Mouse (Mus musculus) kidney, embryonic 16.5 days (tissue): ENCODE measurements around the gene Fjx1. TPM values are rescaled to one million over a fixed set of nuclear protein-coding genes. Genes with fewer than 3 reads are reported as not detected.
A peak's percentile ranks its signal among the peaks of the same experiment; 100 is the strongest.

Source experiments
- ATAC-seq: fragments of 200-750 bp; cut with Nextera tagmentation; 2 replicates; pipeline ENCODE4 v1.8.0; 2017; ENCODE audit warnings: moderate TSS enrichment; ENCODE audit not compliant: low FRiP score, low TSS enrichment
- H3K27ac ChIP-seq: fragments of 300-500 bp; sonication (generic); 2 replicates; pipeline ENCODE4 v1.5.1; 2014; ENCODE audit warnings: low read length
- H3K27me3 ChIP-seq: fragments of 300-500 bp; sonication (generic); 2 replicates; pipeline ENCODE4 v1.6.1; 2014; ENCODE audit warnings: low read length, control low read depth, mixed read lengths; ENCODE audit not compliant: insufficient read depth
- H3K36me3 ChIP-seq: fragments of 300-500 bp; sonication (generic); 2 replicates; pipeline ENCODE4 v1.6.1; 2014; ENCODE audit warnings: low read length, control low read depth, mixed read lengths; ENCODE audit not compliant: insufficient read depth
- H3K4me1 ChIP-seq: fragments of 300-500 bp; sonication (generic); 2 replicates; pipeline ENCODE4 v1.6.1; 2014; ENCODE audit warnings: low read length, control low read depth, mixed read lengths; ENCODE audit not compliant: insufficient read depth
- H3K4me2 ChIP-seq: fragments of 300-500 bp; sonication (generic); replicated peaks from 2 replicates; pipeline ENCODE4 v1.6.1; 2014; ENCODE audit warnings: low read depth, low read length
- H3K4me3 ChIP-seq: fragments of 300-500 bp; sonication (generic); 2 replicates; pipeline ENCODE4 v1.5.1; 2014; ENCODE audit warnings: mild to moderate bottlenecking, low read length
- H3K9ac ChIP-seq: fragments of 300-500 bp; sonication (generic); replicated peaks from 2 replicates; pipeline ENCODE4 v1.6.1; 2014; ENCODE audit warnings: low read length
- H3K9me3 ChIP-seq: fragments of 300-500 bp; sonication (generic); 2 replicates; pipeline ENCODE4 v1.6.1; 2016; ENCODE audit warnings: low read length, control low read depth
- WGBS: fragments of 180-500 bp; shearing (Covaris S2); extraction: QIAGEN DNeasy Blood & Tissue Kit; methylation state at CpG from one replicate; pipeline ENCODE4 v1.1.7; 2014; 5-methylcytosine and 5-hydroxymethylcytosine counted together
- polyA plus RNA-seq: library from polyadenylated mRNA; unstranded; fragments of >200 nt; fragmentation: Nextera tagmentation; extraction: Ambion mirVana; gene quantifications from 2 replicates; pipeline ENCODE4 v1.2.1, GENCODE M21; 2015

Gene Fjx1
- 7.6 and 7.8 TPM in 2 replicates for polyA plus RNA-seq

GRCm38 (mm10) chr2:102451671-102452549, at the start of gene Fjx1:
Gene Fjx1, minus strand, starts transcription at chr2:102452499.
- H3K36me3 ChIP-seq = no peaks in the 10 kb centered on the region
- H3K27me3 ChIP-seq = peaks cover 9% of the 10 kb centered on the region; the same call in 1 of the 2 replicates
- peak within 1 kb of the TSS; percentile 87 for H3K9ac ChIP-seq
- H3K4me2 ChIP-seq = peak within 1 kb of the TSS; percentile 98
- H3K4me1 ChIP-seq = peaks cover 40% of the 10 kb centered on the region
- H3K27ac ChIP-seq = peak within 1 kb of the TSS; percentile 88
- H3K4me3 ChIP-seq = peak within 1 kb of the TSS; percentile 77
- under 1% methylated on average over 44 of the region's 49 CpGs for WGBS
- ATAC-seq = peak; percentile 71
- no peaks in the 10 kb centered on the region for H3K9me3 ChIP-seq

- Histone ChIP-seq H3K27me3 (no peaks in the 10 kb centered on the region), H3K9ac (no peak overlapping the region), H3K27ac (no peak overlapping the region), H3K9me3 (no peaks in the 10 kb centered on the region), H3K4me3 (no peak overlapping the region), H3K4me1 (0 out of 2 replicates have a peak, but pooled peaks cover 3% of the 10 kb centered on the region), H3K4me2 (no peak overlapping the region), H3K36me3 (no peaks in the 10 kb centered on the region)
- WGBS = 24% methylated on average over 4 of the region's 4 CpGs
- ATAC-seq = no peak
Measured at GRCm38 (mm10) chr2:102500001-102500689, 47.8 kb upstream of the Fjx1 start.

- Histone ChIP-seq H3K4me1 (no peaks in the 10 kb centered on the region), H3K9me3 (no peaks in the 10 kb centered on the region; the same call in 1 of the 2 replicates), H3K4me3 (no peak overlapping the region), H3K36me3 (no peaks in the 10 kb centered on the region), H3K27me3 (no peaks in the 10 kb centered on the region), H3K9ac (no peak overlapping the region), H3K27ac (no peak overlapping the region), H3K4me2 (no peak overlapping the region)
- no peak for ATAC-seq
- WGBS = 54% methylated on average over 3 of the region's 3 CpGs
Measured at GRCm38 (mm10) chr2:102480738-102481137, 28.4 kb upstream of the Fjx1 start.

GRCm38 (mm10) chr2:102476101-102476500, 23.8 kb upstream of the Fjx1 start:
- WGBS = 78% methylated on average over 2 of the region's 2 CpGs
- Histone ChIP-seq H3K4me1 (no peaks in the 10 kb centered on the region), H3K4me2 (no peak overlapping the region), H3K27ac (no peak overlapping the region), H3K9me3 (no peaks in the 10 kb centered on the region), H3K9ac (no peak overlapping the region), H3K4me3 (no peak overlapping the region), H3K36me3 (no peaks in the 10 kb centered on the region), H3K27me3 (no peaks in the 10 kb centered on the region; the same call in 1 of the 2 replicates)
- no peak for ATAC-seq

GRCm38 (mm10) chr2:102468645-102469044, 16.3 kb upstream of the Fjx1 start:
- Histone ChIP-seq H3K27ac (no peak overlapping the region), H3K9me3 (no peaks in the 10 kb centered on the region)

GRCm38 (mm10) chr2:102464342-102464732, 12.0 kb upstream of the Fjx1 start:
- WGBS = 67% methylated on average over 2 of the region's 2 CpGs
- no peak overlapping the region; the same call in 1 of the 2 replicates for H3K27ac ChIP-seq
- no peak overlapping the region for H3K4me3 ChIP-seq
- H3K36me3 ChIP-seq = no peaks in the 10 kb centered on the region
- peaks cover 6% of the 10 kb centered on the region; the same call in 1 of the 2 replicates for H3K4me1 ChIP-seq
- H3K4me2 ChIP-seq = no peak overlapping the region
- H3K9ac ChIP-seq = no peak overlapping the region
- peak; percentile 24; the same call in 1 of the 2 replicates for ATAC-seq
- H3K27me3 ChIP-seq = no peaks in the 10 kb centered on the region
- H3K9me3 ChIP-seq = no peaks in the 10 kb centered on the region

More at GRCm38 (mm10) chr2:102468645-102469044, 16.3 kb upstream of the Fjx1 start:
- Histone ChIP-seq H3K36me3 (no peaks in the 10 kb centered on the region), H3K4me2 (no peak overlapping the region), H3K4me1 (peaks cover 6% of the 10 kb centered on the region; the same call in 1 of the 2 replicates), H3K27me3 (no peaks in the 10 kb centered on the region), H3K9ac (no peak overlapping the region), H3K4me3 (no peak overlapping the region)
- WGBS = 61% methylated on average over 3 of the region's 3 CpGs
- no peak for ATAC-seq

- H3K27me3 ChIP-seq = no peaks in the 10 kb centered on the region
- H3K4me2 ChIP-seq = 0 out of 2 replicates have a peak overlapping the region, but pooled peaks have one; percentile 1
- H3K4me1 ChIP-seq = peaks cover 6% of the 10 kb centered on the region; the same call in 1 of the 2 replicates
- no peak overlapping the region for H3K9ac ChIP-seq
- no peak overlapping the region for H3K4me3 ChIP-seq
- H3K27ac ChIP-seq = peak overlapping the region; percentile 60; the same call in 1 of the 2 replicates
- WGBS = 30% methylated on average over 12 of the region's 12 CpGs
- no peaks in the 10 kb centered on the region for H3K36me3 ChIP-seq
- ATAC-seq = peak; percentile 84
- no peaks in the 10 kb centered on the region for H3K9me3 ChIP-seq
Measured at GRCm38 (mm10) chr2:102463587-102464341, 11.5 kb upstream of the Fjx1 start.

- no peak for ATAC-seq
- no peak overlapping the region for H3K9ac ChIP-seq
- no peak overlapping the region for H3K4me3 ChIP-seq
- peaks cover 6% of the 10 kb centered on the region; the same call in 1 of the 2 replicates for H3K4me1 ChIP-seq
- H3K36me3 ChIP-seq = no peaks in the 10 kb centered on the region
- no peak overlapping the region for H3K27ac ChIP-seq
- no peak overlapping the region for H3K4me2 ChIP-seq
- H3K27me3 ChIP-seq = peaks cover 2% of the 10 kb centered on the region; the same call in 1 of the 2 replicates
- WGBS = 76% methylated on average over 1 of the region's 1 CpGs
- H3K9me3 ChIP-seq = no peaks in the 10 kb centered on the region
Measured at GRCm38 (mm10) chr2:102461491-102461890, 9.2 kb upstream of the Fjx1 start.

- 60% methylated on average over 1 of the region's 1 CpGs for WGBS
- peaks cover 9% of the 10 kb centered on the region for H3K27me3 ChIP-seq
- no peaks in the 10 kb centered on the region for H3K36me3 ChIP-seq
- H3K9me3 ChIP-seq = no peaks in the 10 kb centered on the region
- no peak overlapping the region for H3K4me2 ChIP-seq
- no peak overlapping the region for H3K27ac ChIP-seq
- no peak overlapping the region for H3K9ac ChIP-seq
- peaks cover 12% of the 10 kb centered on the region for H3K4me1 ChIP-seq
- H3K4me3 ChIP-seq = no peak overlapping the region
- ATAC-seq = no peak
Measured at GRCm38 (mm10) chr2:102455126-102455525, 2.8 kb upstream of the Fjx1 start.
